Mouse (Mus musculus) MEL (cell line): ENCODE data around the gene Slc44a3. TPM values are rescaled to one million over a fixed set of nuclear protein-coding genes. Genes with fewer than 3 reads are reported as not detected.

Experiments used
- DNase-seq: peaks from one replicate; pipeline ENCODE4 v3.0.0; 2011; ENCODE audit warnings: low read depth, low spot score
- H3K27ac ChIP-seq: 2 replicates; pipeline ENCODE4 v1.5.1; 2012; ENCODE audit warnings: low read depth, mild to moderate bottlenecking, control low read depth, low read length, moderate library complexity; ENCODE audit not compliant: control insufficient read depth
- H3K27me3 ChIP-seq, 2 experiments: fragments of 150-350 bp in 1 of 2; sonication (generic) in 1 of 2; 2 replicates each; pipeline ENCODE4 v1.6.1; 2012; ENCODE audit warnings: low read length in 2 of 2, mild to moderate bottlenecking in 2 of 2, improper control_type of control experiment in 1 of 2, moderate library complexity in 1 of 2; ENCODE audit not compliant: insufficient read depth in 2 of 2, control insufficient read depth in 1 of 2
- H3K36me3 ChIP-seq, 2 experiments: 2 replicates each; pipeline ENCODE4 v1.6.1; 2012 to 2014; ENCODE audit warnings: low read length in 2 of 2, improper control_type of control experiment in 1 of 2, inconsistent platforms in 1 of 2, mild to moderate bottlenecking in 1 of 2; ENCODE audit not compliant: insufficient read depth in 2 of 2, control insufficient read depth in 1 of 2
- H3K4me1 ChIP-seq, 2 experiments: fragments of 150-350 bp in 1 of 2; sonication (generic) in 1 of 2; 2 replicates each; pipeline ENCODE4 v1.6.1; 2012; ENCODE audit warnings: low read length in 2 of 2, improper control_type of control experiment in 1 of 2, mild to moderate bottlenecking in 1 of 2; ENCODE audit not compliant: insufficient read depth in 2 of 2, control insufficient read depth in 1 of 2
- H3K4me3 ChIP-seq, 2 experiments: fragments of 150-350 bp in 1 of 2; sonication (generic) in 1 of 2; 2 replicates each; pipeline ENCODE4 v1.5.1; 2012; ENCODE audit warnings: low read depth in 2 of 2, low read length in 2 of 2, mild to moderate bottlenecking in 2 of 2, moderate library complexity in 2 of 2, control low read depth in 1 of 2, improper control_type of control experiment in 1 of 2; ENCODE audit not compliant: control insufficient read depth in 1 of 2, insufficient read depth in 1 of 2
- H3K79me2 ChIP-seq: 2 replicates; pipeline ENCODE4 v1.6.1; 2012; ENCODE audit warnings: mild to moderate bottlenecking, low read length, moderate library complexity; ENCODE audit not compliant: control insufficient read depth, poor library complexity, insufficient read depth
- H3K9ac ChIP-seq: 2 replicates; pipeline ENCODE4 v1.6.1; 2012; ENCODE audit warnings: low read depth, mild to moderate bottlenecking, control low read depth, low read length, moderate library complexity; ENCODE audit not compliant: control insufficient read depth, poor library complexity, severe bottlenecking
- H3K9me3 ChIP-seq: fragments of 150-350 bp; sonication (generic); replicated peaks from 2 replicates; pipeline ENCODE4 v1.6.1; 2012; ENCODE audit warnings: mild to moderate bottlenecking, low read length, improper control_type of control experiment, moderate library complexity; ENCODE audit not compliant: insufficient read depth
- CHD1 ChIP-seq: IDR thresholded peaks from 2 replicates; pipeline ENCODE4 v1.6.1; 2012; ENCODE audit warnings: low read depth, mild to moderate bottlenecking, inconsistent platforms, low read length, improper control_type of control experiment
- CTCF ChIP-seq, 3 experiments: IDR thresholded peaks in 2 of 3; conservative IDR thresholded peaks in 1 of 3; 2 replicates each; pipeline ENCODE4 v1.5.1; 2011 to 2012; ENCODE audit warnings: low read length in 3 of 3, low read depth in 2 of 3, mild to moderate bottlenecking in 2 of 3, improper control_type of control experiment in 1 of 3, inconsistent platforms in 1 of 3, mixed read lengths in 1 of 3, moderate library complexity in 1 of 3; ENCODE audit not compliant: control insufficient read depth in 1 of 3, insufficient read depth in 1 of 3, poor library complexity in 1 of 3, severe bottlenecking in 1 of 3
- E2F4 ChIP-seq: IDR thresholded peaks from 2 replicates; pipeline ENCODE4 v1.6.1; 2011; ENCODE audit warnings: low read depth, low read length, improper control_type of control experiment, borderline replicate concordance
- ELF1 ChIP-seq: IDR thresholded peaks from 2 replicates; pipeline ENCODE4 v1.6.1; 2014; ENCODE audit warnings: low read depth, mild to moderate bottlenecking, inconsistent platforms, low read length, improper control_type of control experiment, moderate library complexity
- EP300 ChIP-seq, 2 experiments: IDR thresholded peaks; 2 replicates each; pipeline ENCODE4 v1.6.1; 2011; ENCODE audit warnings: improper control_type of control experiment in 2 of 2, low read length in 2 of 2, low read depth in 1 of 2, mild to moderate bottlenecking in 1 of 2
- GABPA ChIP-seq: IDR thresholded peaks from 2 replicates; pipeline ENCODE4 v1.6.1; 2012; ENCODE audit warnings: low read depth, mild to moderate bottlenecking, inconsistent platforms, low read length, improper control_type of control experiment, moderate library complexity
- HCFC1 ChIP-seq: IDR thresholded peaks from 2 replicates; pipeline ENCODE4 v1.6.1; 2012; ENCODE audit warnings: low read depth, mild to moderate bottlenecking, inconsistent platforms, low read length, improper control_type of control experiment, moderate library complexity
- KAT2A ChIP-seq: conservative IDR thresholded peaks from 2 replicates; pipeline ENCODE4 v1.6.1; 2012; ENCODE audit warnings: low read depth, low read length, improper control_type of control experiment, inconsistent platforms
- MEF2A ChIP-seq: IDR thresholded peaks from 2 replicates; pipeline ENCODE4 v1.6.1; 2014; ENCODE audit warnings: low read depth, mild to moderate bottlenecking, inconsistent platforms, low read length, improper control_type of control experiment; ENCODE audit not compliant: poor library complexity, insufficient replicate concordance, severe bottlenecking; ENCODE audit errors: extremely low read depth
- MXI1 ChIP-seq: IDR thresholded peaks from 2 replicates; pipeline ENCODE4 v1.6.1; 2011; ENCODE audit warnings: mild to moderate bottlenecking, low read depth, low read length, improper control_type of control experiment
- POLR2A ChIP-seq, 2 experiments: IDR thresholded peaks; 2 replicates each; pipeline ENCODE4 v1.6.1; 2011 to 2012; ENCODE audit warnings: low read length in 2 of 2, mild to moderate bottlenecking in 2 of 2, control low read depth in 1 of 2, improper control_type of control experiment in 1 of 2, low read depth in 1 of 2, moderate library complexity in 1 of 2; ENCODE audit not compliant: control insufficient read depth in 1 of 2, insufficient read depth in 1 of 2, poor library complexity in 1 of 2
- POLR2AphosphoS2 ChIP-seq: IDR thresholded peaks from 2 replicates; pipeline ENCODE4 v1.6.1; 2011; ENCODE audit warnings: low read length, improper control_type of control experiment
- RAD21 ChIP-seq: IDR thresholded peaks from 2 replicates; pipeline ENCODE4 v1.6.1; 2011; ENCODE audit warnings: mild to moderate bottlenecking, low read depth, low read length, improper control_type of control experiment
- TBP ChIP-seq: IDR thresholded peaks from 2 replicates; pipeline ENCODE4 v1.8.0; 2011; ENCODE audit warnings: low read depth, low read length, improper control_type of control experiment
- UBTF ChIP-seq: IDR thresholded peaks from 2 replicates; pipeline ENCODE4 v1.6.1; 2012; ENCODE audit warnings: low read depth, mild to moderate bottlenecking, inconsistent platforms, low read length, improper control_type of control experiment, moderate library complexity, borderline replicate concordance; ENCODE audit not compliant: insufficient read depth
- USF1 ChIP-seq: IDR thresholded peaks from 2 replicates; pipeline ENCODE4 v1.6.1; 2014; ENCODE audit warnings: low read depth, mild to moderate bottlenecking, inconsistent platforms, low read length, improper control_type of control experiment, moderate library complexity
- ZKSCAN1 ChIP-seq: IDR thresholded peaks from 2 replicates; pipeline ENCODE4 v1.6.1; 2012; ENCODE audit warnings: low read depth, mild to moderate bottlenecking, inconsistent platforms, low read length, improper control_type of control experiment, moderate library complexity
- ZMIZ1 ChIP-seq: IDR thresholded peaks from 2 replicates; pipeline ENCODE4 v1.6.1; 2012; ENCODE audit warnings: low read depth, mild to moderate bottlenecking, inconsistent platforms, low read length, improper control_type of control experiment, moderate library complexity
- polyA plus RNA-seq, 2 experiments: library from polyadenylated mRNA; stranded (reverse) in 1 of 2; unstranded in 1 of 2; fragments of >175 nt in 1 of 2; fragments of >200 nt in 1 of 2; gene quantifications; 2 replicates each; pipeline versions ENCODE4 v1.2.1 to v1.2.4; 2012; ENCODE audit warnings: low replicate concordance in 2 of 2, low read depth in 1 of 2; ENCODE audit not compliant: insufficient read length in 2 of 2, insufficient read depth in 1 of 2, missing spikeins in 1 of 2
- total RNA-seq: library from RNA; depleted of rRNA; stranded (reverse); fragments of 300-350 nt; gene quantifications from 2 replicates; pipeline ENCODE4 v1.2.3, GENCODE M21; 2012

Slc44a3 gene
- total and polyA plus RNA-seq, 3 experiments = 0.08 to 0.11 TPM; not detected in 1

DNA sequence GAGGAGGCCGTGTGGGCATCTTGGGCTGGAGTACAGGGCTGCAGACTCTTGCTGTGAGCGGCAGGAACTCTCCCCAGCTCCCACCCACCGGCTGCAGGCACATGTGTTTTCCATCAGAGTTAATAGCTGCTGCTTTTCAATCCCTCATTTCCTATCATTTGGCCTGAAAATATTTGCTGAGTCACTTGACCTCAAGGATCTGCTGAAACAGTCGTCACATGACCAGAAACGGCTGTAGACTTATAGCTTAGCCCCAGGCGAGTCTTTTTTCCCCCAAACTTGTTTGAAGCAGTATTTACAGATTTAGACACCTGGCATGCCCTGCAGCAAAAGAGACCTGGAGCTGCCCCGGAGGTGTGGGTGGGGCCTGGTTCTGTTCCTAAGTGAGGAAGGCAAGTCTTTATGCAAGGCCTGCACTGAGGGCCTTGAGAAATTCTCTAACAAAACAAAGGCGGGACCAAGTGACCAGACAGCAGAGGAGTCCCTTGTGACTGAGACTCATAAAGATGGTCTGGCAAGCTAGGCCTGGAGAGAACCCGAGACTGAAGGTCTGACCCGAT is 44.9 kb upstream of the Slc44a3 start:
- Histone ChIP-seq H3K79me2 (no peaks in the 10 kb centered on the region), H3K27me3 (no peaks in the 10 kb centered on the region), H3K9ac (no peak overlapping the region), H3K4me3 (no peak overlapping the region), H3K27ac (no peak overlapping the region), H3K36me3 (no peaks in the 10 kb centered on the region), H3K4me1 (no peaks in the 10 kb centered on the region), H3K9me3 (no peaks in the 10 kb centered on the region)
- no peak for DNase-seq
- TF ChIP-seq EP300 (IDR thresholded peaks at IDR 0.05; ENCODE audit: low read depth in 1 of 2, low read length in 2 of 2) (no peak), CTCF (IDR thresholded peaks at IDR 0.05 in 2 of 3, conservative IDR thresholded peaks at IDR 0.05 in 1 of 3; ENCODE audit: control insufficient read depth in 1 of 3, insufficient read depth in 1 of 3, low read depth in 2 of 3, low read length in 3 of 3, poor library complexity in 1 of 3, severe bottlenecking in 1 of 3) (no peak), RAD21 (no peak), TBP (no peak), UBTF (no peak), MXI1 (no peak), GABPA (no peak), USF1 (peak; percentile 65; the same call in 1 of the 2 replicates)

- H3K9me3 ChIP-seq = no peaks in the 10 kb centered on the region
- no peak for DNase-seq
- TF ChIP-seq POLR2AphosphoS2 (no peak), MEF2A (no peak), ZMIZ1 (no peak), ZKSCAN1 (no peak), E2F4 (no peak), MXI1 (no peak), POLR2A (IDR thresholded peaks at IDR 0.05; ENCODE audit: control insufficient read depth in 1 of 2, insufficient read depth in 1 of 2, low read depth in 1 of 2, low read length in 2 of 2, poor library complexity in 1 of 2) (no peak), CHD1 (no peak), ELF1 (no peak), HCFC1 (no peak), KAT2A (no peak)
- no peak overlapping the region for H3K27ac ChIP-seq
- H3K9ac ChIP-seq = no peak overlapping the region
- H3K4me3 ChIP-seq = no peak overlapping the region
- H3K4me1 ChIP-seq = no peaks in the 10 kb centered on the region
- H3K27me3 ChIP-seq = no peaks in the 10 kb centered on the region
- H3K36me3 ChIP-seq = no peaks in the 10 kb centered on the region
- no peaks in the 10 kb centered on the region for H3K79me2 ChIP-seq
Measured at GRCm38 (mm10) chr3:121576367-121576766, 44.2 kb upstream of the Slc44a3 start.
